Mouse (Mus musculus) limb, embryonic 14.5 days (tissue): ENCODE measurements at regions not wholly inside any gene's neighbourhood (a gene's known extent, or its start where the extent isn't known, plus 50 kb on each side); places are given as distances from the start of the nearest gene placed in this dataset.
A peak's percentile ranks its signal among the peaks of the same experiment; 100 is the strongest.

Experiments
- ATAC-seq: fragments of 200-750 bp; cut with Nextera tagmentation; 2 replicates; pipeline ENCODE4 v1.8.0; 2017; ENCODE audit warnings: low read depth, moderate number of reproducible peaks, moderate TSS enrichment; ENCODE audit not compliant: low FRiP score
- DNase-seq: peaks from one replicate; pipeline ENCODE4 v3.0.0-alpha.2; 2015; ENCODE audit warnings: low spot score
- H3K27ac ChIP-seq: fragments of 300-500 bp; sonication (generic); replicated peaks from 2 replicates; pipeline ENCODE4 v1.5.1; 2014; ENCODE audit warnings: low read depth, mild to moderate bottlenecking, low read length, moderate library complexity, mixed read lengths
- H3K27me3 ChIP-seq: fragments of 300-500 bp; sonication (generic); 2 replicates; pipeline ENCODE4 v1.6.1; 2014; ENCODE audit warnings: low read length, mixed read lengths; ENCODE audit not compliant: control insufficient read depth, insufficient read depth
- H3K36me3 ChIP-seq: fragments of 300-500 bp; sonication (generic); 2 replicates; pipeline ENCODE4 v1.6.1; 2014; ENCODE audit warnings: mild to moderate bottlenecking, low read length, moderate library complexity, mixed read lengths; ENCODE audit not compliant: control insufficient read depth, insufficient read depth
- H3K4me1 ChIP-seq: fragments of 300-500 bp; sonication (generic); 2 replicates; pipeline ENCODE4 v1.6.1; 2014; ENCODE audit warnings: antibody characterized with exemption, low read length, mixed read lengths; ENCODE audit not compliant: control insufficient read depth, insufficient read depth
- H3K4me2 ChIP-seq: fragments of 300-500 bp; sonication (generic); replicated peaks from 2 replicates; pipeline ENCODE4 v1.6.1; 2014; ENCODE audit warnings: low read depth, mild to moderate bottlenecking, low read length, moderate library complexity; ENCODE audit not compliant: severe bottlenecking
- H3K4me3 ChIP-seq: fragments of 300-500 bp; sonication (generic); replicated peaks from 2 replicates; pipeline ENCODE4 v1.5.1; 2014; ENCODE audit warnings: low read length
- H3K9ac ChIP-seq: fragments of 300-500 bp; sonication (generic); 2 replicates; pipeline ENCODE4 v1.6.1; 2014; ENCODE audit warnings: mild to moderate bottlenecking, low read depth, low read length, moderate library complexity; ENCODE audit not compliant: severe bottlenecking
- H3K9me3 ChIP-seq: fragments of 300-500 bp; sonication (generic); 2 replicates; pipeline ENCODE4 v1.6.1; 2016; ENCODE audit warnings: low read length; ENCODE audit not compliant: control insufficient read depth
- POLR2A ChIP-seq: fragments of 200-500 bp; IDR thresholded peaks from 2 replicates; pipeline ENCODE4 v1.8.0; 2012; ENCODE audit warnings: inconsistent platforms, mild to moderate bottlenecking, moderate library complexity, borderline replicate concordance; ENCODE audit not compliant: insufficient read depth, insufficient read length; ENCODE audit errors: extremely low read depth
- WGBS: fragments of 180-500 bp; shearing (Covaris S2); extraction: QIAGEN DNeasy Blood & Tissue Kit; methylation state at CpG from one replicate; pipeline ENCODE4 v1.1.7; 2014; 5-methylcytosine and 5-hydroxymethylcytosine counted together

DNA sequence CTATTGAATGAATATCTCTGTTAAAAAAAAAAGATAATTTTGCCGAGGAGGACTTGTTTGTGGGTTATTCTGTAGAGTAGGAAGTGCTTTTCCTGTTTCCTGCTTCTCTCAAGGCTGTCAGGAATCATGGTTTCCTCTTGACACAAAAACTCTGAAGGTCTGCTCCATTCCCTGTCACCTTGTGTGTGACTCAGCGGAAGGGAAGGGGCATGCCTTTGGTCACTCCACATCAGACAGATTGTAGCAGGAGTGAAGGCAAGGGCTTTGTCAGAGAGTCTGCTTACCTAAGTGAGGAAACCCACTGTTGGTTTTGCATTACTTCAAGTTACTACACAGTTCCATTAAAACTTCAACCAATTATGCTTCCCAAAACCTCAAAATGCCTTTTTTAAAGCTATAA, 699.0 kb upstream of the Marcks start:
- no peak for ATAC-seq
- TF ChIP-seq POLR2A: no peak
- 76% methylated on average over 2 of the region's 2 CpGs for WGBS
- Histone ChIP-seq H3K9ac (no peak overlapping the region), H3K4me3 (no peak overlapping the region), H3K9me3 (no peaks in the 10 kb centered on the region), H3K36me3 (no peaks in the 10 kb centered on the region), H3K27ac (no peak overlapping the region), H3K27me3 (no peaks in the 10 kb centered on the region), H3K4me2 (no peak overlapping the region), H3K4me1 (no peaks in the 10 kb centered on the region)
- no peak for DNase-seq

- no peak for DNase-seq
- H3K9me3 ChIP-seq: no peaks in the 10 kb centered on the region
- no peak for ATAC-seq
- H3K4me3 ChIP-seq: no peak overlapping the region
- no peak for TF ChIP-seq POLR2A
- H3K36me3 ChIP-seq: no peaks in the 10 kb centered on the region
- 75% methylated on average over 2 of the region's 2 CpGs for WGBS
- no peak overlapping the region for H3K4me2 ChIP-seq
- no peaks in the 10 kb centered on the region for H3K27me3 ChIP-seq
- H3K9ac ChIP-seq: no peak overlapping the region
- H3K4me1 ChIP-seq: no peaks in the 10 kb centered on the region
- no peak overlapping the region for H3K27ac ChIP-seq
Measured at GRCm38 (mm10) chr10:37813026-37813425, 674.3 kb upstream of the Marcks start.

DNA sequence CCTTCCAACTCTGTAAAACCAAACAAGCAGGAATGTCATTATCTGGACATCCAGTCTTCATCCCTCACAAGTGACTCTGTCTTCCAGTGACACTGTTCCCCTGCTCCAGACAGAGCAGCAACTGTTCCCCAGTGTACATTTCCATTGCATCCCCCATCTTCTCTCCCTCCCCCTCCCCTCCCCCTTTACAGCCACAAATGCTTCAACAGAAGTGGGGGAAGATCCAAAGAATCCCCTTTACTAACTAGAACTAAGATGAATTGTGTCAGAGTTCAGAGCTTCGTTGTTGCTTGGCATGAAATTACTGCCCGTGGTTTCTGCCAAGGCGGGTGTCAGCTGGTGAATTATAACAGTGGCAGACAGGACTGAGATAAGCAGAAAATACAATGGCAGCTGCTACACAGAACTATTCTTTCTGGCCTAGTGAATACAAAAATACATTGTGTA, 673.7 kb upstream of the Marcks start:
- H3K36me3 ChIP-seq: no peaks in the 10 kb centered on the region
- no peaks in the 10 kb centered on the region for H3K4me1 ChIP-seq
- H3K9ac ChIP-seq: no peak overlapping the region
- ATAC-seq (peak; percentile 41; the same call in 1 of the 2 replicates), DNase-seq (peak; percentile 30)
- 61% methylated on average over 3 of the region's 3 CpGs for WGBS
- H3K4me3 ChIP-seq: no peak overlapping the region
- H3K4me2 ChIP-seq: no peak overlapping the region
- TF ChIP-seq POLR2A: no peak
- H3K9me3 ChIP-seq: no peaks in the 10 kb centered on the region
- H3K27ac ChIP-seq: no peak overlapping the region
- no peaks in the 10 kb centered on the region for H3K27me3 ChIP-seq

GRCm38 (mm10) chr10:37811789-37812188, 673.1 kb upstream of the Marcks start:
- no peak for TF ChIP-seq POLR2A
- no peak overlapping the region for H3K27ac ChIP-seq
- no peak for ATAC-seq
- DNase-seq: no peak
- no peaks in the 10 kb centered on the region for H3K4me1 ChIP-seq
- WGBS: 86% methylated on average over 5 of the region's 5 CpGs
- no peaks in the 10 kb centered on the region for H3K36me3 ChIP-seq
- H3K4me2 ChIP-seq: no peak overlapping the region
- H3K9ac ChIP-seq: no peak overlapping the region
- H3K27me3 ChIP-seq: no peaks in the 10 kb centered on the region
- no peaks in the 10 kb centered on the region for H3K9me3 ChIP-seq
- H3K4me3 ChIP-seq: no peak overlapping the region

DNA sequence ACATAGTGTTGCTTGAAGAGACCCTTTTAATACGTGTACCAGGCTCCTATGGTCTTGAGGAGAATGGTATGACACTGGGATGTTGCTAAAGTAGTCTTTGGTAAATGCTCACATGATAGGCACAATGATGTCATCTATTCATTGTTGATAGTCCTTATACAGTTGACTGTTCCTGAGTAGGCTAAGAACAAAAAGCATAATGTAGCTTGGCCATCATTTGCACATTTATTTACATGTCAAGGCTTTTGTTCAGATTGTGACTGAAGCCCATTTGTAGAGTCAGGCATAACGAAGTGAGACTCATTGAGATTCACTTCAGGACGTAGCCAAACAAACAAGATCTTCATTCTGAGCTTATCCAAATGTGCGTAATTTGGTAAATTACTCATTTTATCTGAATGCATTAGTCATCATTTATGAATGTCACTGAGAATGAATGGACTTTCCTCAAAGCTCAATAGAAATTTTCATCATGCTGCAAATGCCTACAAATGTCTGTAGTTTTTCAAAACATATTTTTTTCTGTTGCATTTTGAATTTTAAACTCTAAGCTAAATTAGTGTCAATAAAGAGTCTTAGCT, 664.6 kb upstream of the Marcks start:
- Histone ChIP-seq H3K4me1 (peaks cover 3% of the 10 kb centered on the region; the same call in 1 of the 2 replicates), H3K4me2 (no peak overlapping the region), H3K9ac (no peak overlapping the region), H3K27me3 (no peaks in the 10 kb centered on the region), H3K9me3 (no peaks in the 10 kb centered on the region), H3K27ac (no peak overlapping the region), H3K4me3 (no peak overlapping the region), H3K36me3 (no peaks in the 10 kb centered on the region)
- ATAC-seq: no peak
- TF ChIP-seq POLR2A: no peak
- WGBS: 85% methylated on average over 4 of the region's 4 CpGs
- DNase-seq: no peak

DNA sequence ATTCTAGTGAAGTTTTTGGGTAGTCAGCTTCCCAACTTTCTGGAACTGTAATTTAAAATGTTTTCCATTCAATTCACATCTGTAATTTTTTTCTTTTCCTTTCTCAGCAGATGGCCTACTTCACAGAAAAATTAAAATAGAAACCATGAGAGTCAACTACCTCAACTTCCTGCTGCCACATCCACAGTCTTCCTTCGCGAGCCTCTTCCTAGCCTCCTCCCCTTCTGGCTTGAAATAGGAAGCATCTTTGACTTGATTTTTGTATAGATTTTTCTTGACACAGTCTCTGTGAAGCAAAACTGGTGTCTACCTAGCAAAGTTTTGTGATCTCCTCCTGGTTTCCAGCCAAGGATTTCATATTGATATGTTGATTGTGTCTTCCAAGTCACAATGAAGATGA, 660.7 kb upstream of the Marcks start:
- WGBS: 77% methylated on average over 2 of the region's 2 CpGs

More for the DNA sequence above, 660.7 kb upstream of the Marcks start:
- no peak overlapping the region for H3K9ac ChIP-seq
- no peaks in the 10 kb centered on the region for H3K9me3 ChIP-seq
- no peak overlapping the region for H3K4me2 ChIP-seq
- ATAC-seq: no peak
- H3K4me1 ChIP-seq: peaks cover 3% of the 10 kb centered on the region; the same call in 1 of the 2 replicates
- no peaks in the 10 kb centered on the region for H3K36me3 ChIP-seq
- no peaks in the 10 kb centered on the region for H3K27me3 ChIP-seq
- H3K27ac ChIP-seq: no peak overlapping the region
- no peak for TF ChIP-seq POLR2A
- H3K4me3 ChIP-seq: no peak overlapping the region
- no peak for DNase-seq
